Mouse (Mus musculus) testis, adult 2 months (tissue): ENCODE results near the gene Kcnq1. TPM values are rescaled to one million over a fixed set of nuclear protein-coding genes. Genes with fewer than 3 reads are reported as not detected.
A peak's percentile ranks its signal among the peaks of the same experiment; 100 is the strongest.

ENCODE experiments used
- H3K27ac ChIP-seq: fragments of 200-500 bp; 2 replicates; pipeline ENCODE4 v1.5.1; 2012; ENCODE audit warnings: low read depth, low read length; ENCODE audit not compliant: control insufficient read depth, insufficient read depth
- H3K27me3 ChIP-seq: fragments of 200-500 bp; 2 replicates; pipeline ENCODE4 v1.6.1; 2012; ENCODE audit warnings: mild to moderate bottlenecking, low read length, moderate library complexity; ENCODE audit not compliant: control insufficient read depth, insufficient read depth
- H3K36me3 ChIP-seq: fragments of 200-500 bp; 2 replicates; pipeline ENCODE4 v1.6.1; 2012; ENCODE audit warnings: mild to moderate bottlenecking, low read length; ENCODE audit not compliant: control insufficient read depth, insufficient read depth
- H3K4me1 ChIP-seq: fragments of 200-500 bp; 2 replicates; pipeline ENCODE4 v1.6.1; 2012; ENCODE audit warnings: low read length; ENCODE audit not compliant: control insufficient read depth, insufficient read depth
- H3K4me3 ChIP-seq: fragments of 200-500 bp; 2 replicates; pipeline ENCODE4 v1.5.1; 2012; ENCODE audit warnings: low read depth, mild to moderate bottlenecking, low read length, moderate library complexity, mixed read lengths; ENCODE audit not compliant: control insufficient read depth
- CTCF ChIP-seq: fragments of 200-500 bp; IDR thresholded peaks from 2 replicates; pipeline ENCODE4 v1.5.1; 2012; ENCODE audit warnings: low read depth, mild to moderate bottlenecking, inconsistent platforms, low read length, moderate library complexity; ENCODE audit not compliant: control insufficient read depth, insufficient read depth, insufficient replicate concordance
- POLR2A ChIP-seq: fragments of 200-500 bp; IDR thresholded peaks from 2 replicates; pipeline ENCODE4 v1.6.1; 2012; ENCODE audit warnings: low read depth, mild to moderate bottlenecking, inconsistent platforms, low read length, moderate library complexity; ENCODE audit not compliant: control insufficient read depth
- polyA plus RNA-seq: library from polyadenylated mRNA; depleted of rRNA; stranded (reverse); fragments of >200 nt; gene quantifications from 2 replicates; pipeline ENCODE4 v1.2.3, GENCODE M21; 2012

The Kcnq1 gene
- polyA plus RNA-seq, 1 experiment: 1.6 TPM

GRCm38 (mm10) chr7:143373265-143373664 is 267.1 kb downstream of the Kcnq1 start:
- Histone ChIP-seq H3K4me1 (no peaks in the 10 kb centered on the region), H3K4me3 (no peak overlapping the region), H3K36me3 (no peaks in the 10 kb centered on the region), H3K27ac (no peak overlapping the region), H3K27me3 (no peaks in the 10 kb centered on the region)
- TF ChIP-seq CTCF: no peak
- TF ChIP-seq POLR2A: no peak

- Histone ChIP-seq H3K27ac (no peak overlapping the region), H3K36me3 (no peaks in the 10 kb centered on the region), H3K27me3 (no peaks in the 10 kb centered on the region), H3K4me1 (no peaks in the 10 kb centered on the region), H3K4me3 (peak overlapping the region; percentile 54)
- no peak for TF ChIP-seq CTCF
These were observed 269.8 kb downstream of the Kcnq1 start for GRCm38 (mm10) chr7:143375945-143376344.

DNA sequence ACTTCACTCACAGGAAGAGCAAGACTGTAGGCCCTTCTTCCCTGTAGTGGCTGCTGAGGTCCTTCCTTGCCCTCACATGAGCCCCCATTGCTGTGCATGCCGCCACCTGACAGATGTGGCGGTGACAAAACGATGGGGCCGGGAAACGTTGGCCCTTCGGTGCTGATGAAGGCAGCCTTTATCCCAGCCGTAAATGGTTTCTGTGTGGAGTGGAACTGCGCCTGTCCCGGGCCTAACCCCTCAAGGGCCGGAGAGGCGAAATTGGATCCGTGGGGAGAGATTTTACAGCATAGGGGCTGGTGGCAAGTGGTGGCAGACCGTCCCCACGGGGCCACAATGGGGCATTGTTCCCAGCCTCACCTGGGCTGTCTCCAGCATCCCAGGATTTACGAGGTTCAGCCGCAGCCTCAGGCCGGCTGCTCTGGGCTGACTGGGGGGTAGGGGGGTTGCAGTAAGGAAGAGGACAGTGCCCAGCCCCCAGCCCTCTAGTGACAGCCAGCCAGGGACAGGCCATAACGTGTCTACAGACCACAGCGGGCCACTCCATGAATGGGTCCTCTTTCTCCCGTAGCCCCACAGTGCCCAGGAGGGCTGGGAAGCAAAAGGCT is 274.4 kb downstream of the Kcnq1 start:
- H3K4me3 ChIP-seq: no peak overlapping the region
- H3K36me3 ChIP-seq: no peaks in the 10 kb centered on the region
- no peak for TF ChIP-seq CTCF
- no peak for TF ChIP-seq POLR2A
- no peak overlapping the region for H3K27ac ChIP-seq
- H3K4me1 ChIP-seq: no peaks in the 10 kb centered on the region
- no peaks in the 10 kb centered on the region for H3K27me3 ChIP-seq

GRCm38 (mm10) chr7:143386632-143387031 is 280.5 kb downstream of the Kcnq1 start:
- H3K4me1 ChIP-seq: no peaks in the 10 kb centered on the region
- no peaks in the 10 kb centered on the region for H3K36me3 ChIP-seq
- H3K27me3 ChIP-seq: no peaks in the 10 kb centered on the region
- H3K4me3 ChIP-seq: no peak overlapping the region
- TF ChIP-seq POLR2A: no peak
- TF ChIP-seq CTCF: no peak
- no peak overlapping the region for H3K27ac ChIP-seq

- Histone ChIP-seq H3K27ac (no peak overlapping the region), H3K36me3 (no peaks in the 10 kb centered on the region), H3K4me1 (no peaks in the 10 kb centered on the region), H3K4me3 (no peak overlapping the region), H3K27me3 (no peaks in the 10 kb centered on the region)
- no peak for TF ChIP-seq CTCF
- TF ChIP-seq POLR2A: no peak
These were observed 282.9 kb downstream of the Kcnq1 start for GRCm38 (mm10) chr7:143388783-143389695.

- H3K27me3 ChIP-seq: no peaks in the 10 kb centered on the region
- H3K4me3 ChIP-seq: no peak overlapping the region
- no peak overlapping the region for H3K27ac ChIP-seq
- H3K36me3 ChIP-seq: no peaks in the 10 kb centered on the region
- TF ChIP-seq POLR2A (no peak), CTCF (no peak)
- no peaks in the 10 kb centered on the region for H3K4me1 ChIP-seq
These were observed 283.7 kb downstream of the Kcnq1 start for GRCm38 (mm10) chr7:143389860-143390259.

- H3K36me3 ChIP-seq: no peaks in the 10 kb centered on the region
- H3K4me3 ChIP-seq: no peak overlapping the region
- H3K27me3 ChIP-seq: no peaks in the 10 kb centered on the region
- no peaks in the 10 kb centered on the region for H3K4me1 ChIP-seq
- no peak overlapping the region for H3K27ac ChIP-seq
- TF ChIP-seq POLR2A (no peak), CTCF (no peak)
These were observed 284.3 kb downstream of the Kcnq1 start for GRCm38 (mm10) chr7:143390277-143390948.
